Mouse (Mus musculus) megakaryocyte, embryonic 14.5 days (primary cell): Measurements from ENCODE around the gene Uck2.

Experiments
- FLI1 ChIP-seq: IDR thresholded peaks from 2 replicates; pipeline ENCODE4 v1.6.1; 2012; ENCODE audit warnings: low read length, inconsistent platforms, mixed read lengths
- GATA1 ChIP-seq: IDR thresholded peaks from 3 replicates; pipeline ENCODE4 v1.6.1; 2012; ENCODE audit warnings: mixed read lengths, low read length, inconsistent platforms, borderline replicate concordance

GRCm38 (mm10) chr1:167331106-167331505 lies 46.0 kb upstream of the Uck2 start:
- no peak for TF ChIP-seq GATA1
- no peak for TF ChIP-seq FLI1
